Mouse (Mus musculus): ENCODE data around the gene Col4a5. TPM values are rescaled to one million over a fixed set of nuclear protein-coding genes. Genes with fewer than 3 reads are reported as not detected.

Col4a5 gene
- polyA plus RNA-seq, 1 experiment from 2014 or later = 52.8 TPM

DNA sequence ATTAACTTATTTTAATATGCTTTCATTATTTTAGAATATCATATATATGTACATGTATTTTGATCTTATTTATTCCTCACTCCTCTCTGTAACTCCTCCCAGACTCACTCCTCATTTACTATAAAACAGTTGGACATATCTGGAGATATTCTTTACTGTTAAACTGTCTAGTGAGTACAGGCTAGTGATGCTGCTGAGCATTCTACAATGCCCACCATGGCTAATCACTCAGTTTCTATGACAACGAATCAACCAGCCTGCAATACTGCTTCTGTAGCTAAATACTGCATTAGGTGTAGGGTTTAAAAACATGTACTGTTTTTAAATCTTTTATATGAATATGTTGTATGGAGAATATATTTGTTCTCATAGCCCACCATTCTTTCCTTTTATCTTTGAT lies 27.9 kb downstream of the Col4a5 start:
- Histone ChIP-seq H3K9ac (ENCODE audit: low read length) (no peak overlapping the region), H3K27me3 (ENCODE audit: control insufficient read depth, insufficient read depth, low read length) (no peaks in the 10 kb centered on the region), H3K4me2 (ENCODE audit: low read length) (no peak overlapping the region), H3K4me3 (ENCODE audit: control insufficient read depth in 1 of 2, insufficient read depth in 1 of 2, low read depth in 1 of 2, low read length in 2 of 2) (no peak overlapping the region), H3K36me3 (ENCODE audit: control insufficient read depth, insufficient read depth, low read length) (no peaks in the 10 kb centered on the region), H3K4me1 (ENCODE audit: control insufficient read depth in 2 of 2, insufficient read depth in 2 of 2, low read length in 2 of 2) (no peaks in the 10 kb centered on the region), H3K9me3 (ENCODE audit: control insufficient read depth, low read length) (no peaks in the 10 kb centered on the region), H3K27ac (replicated peaks in 1 of 2; ENCODE audit: control insufficient read depth in 1 of 2, insufficient read depth in 1 of 2, low read depth in 2 of 2, low read length in 2 of 2) (no peak overlapping the region)
- WGBS = 93% methylated on average over 1 of the region's 1 CpGs
- ATAC-seq (ENCODE audit: insufficient number of reproducible peaks, insufficient read depth, low FRiP score, low read depth) = no peak

DNA sequence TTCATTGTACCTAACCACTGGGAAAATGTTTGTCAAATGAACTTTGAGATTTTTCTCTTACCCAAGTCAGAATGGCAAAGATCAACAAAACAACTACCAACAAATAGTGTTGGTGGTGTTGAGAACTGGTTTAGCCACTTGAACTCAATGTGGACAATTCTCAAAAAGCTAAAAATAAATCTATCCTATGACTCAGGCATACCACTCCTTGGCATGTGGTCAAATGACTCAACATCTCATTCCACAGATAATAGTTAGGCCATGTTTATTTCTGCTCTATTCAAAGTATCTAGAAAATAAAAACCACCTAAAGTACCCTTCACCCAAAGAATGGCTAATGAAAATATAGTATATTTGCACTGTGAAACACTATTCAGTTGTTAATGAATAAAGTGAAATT lies 58.3 kb downstream of the Col4a5 start:
- H3K9ac ChIP-seq (ENCODE audit: low read length) = no peak overlapping the region
- H3K9me3 ChIP-seq (ENCODE audit: control insufficient read depth, low read length) = no peaks in the 10 kb centered on the region
- no peaks in the 10 kb centered on the region for H3K36me3 ChIP-seq (ENCODE audit: control insufficient read depth, insufficient read depth, low read length)
- no peaks in the 10 kb centered on the region for H3K4me1 ChIP-seq (ENCODE audit: control insufficient read depth in 2 of 2, insufficient read depth in 2 of 2, low read length in 2 of 2)
- H3K27me3 ChIP-seq (ENCODE audit: control insufficient read depth, insufficient read depth, low read length) = no peaks in the 10 kb centered on the region
- no peak overlapping the region for H3K4me3 ChIP-seq (ENCODE audit: control insufficient read depth in 1 of 2, insufficient read depth in 1 of 2, low read depth in 1 of 2, low read length in 2 of 2)
- ATAC-seq (ENCODE audit: insufficient number of reproducible peaks, insufficient read depth, low FRiP score, low read depth) = no peak
- H3K27ac ChIP-seq (replicated peaks in 1 of 2; ENCODE audit: control insufficient read depth in 1 of 2, insufficient read depth in 1 of 2, low read depth in 2 of 2, low read length in 2 of 2) = no peak overlapping the region
- H3K4me2 ChIP-seq (ENCODE audit: low read length) = no peak overlapping the region

DNA sequence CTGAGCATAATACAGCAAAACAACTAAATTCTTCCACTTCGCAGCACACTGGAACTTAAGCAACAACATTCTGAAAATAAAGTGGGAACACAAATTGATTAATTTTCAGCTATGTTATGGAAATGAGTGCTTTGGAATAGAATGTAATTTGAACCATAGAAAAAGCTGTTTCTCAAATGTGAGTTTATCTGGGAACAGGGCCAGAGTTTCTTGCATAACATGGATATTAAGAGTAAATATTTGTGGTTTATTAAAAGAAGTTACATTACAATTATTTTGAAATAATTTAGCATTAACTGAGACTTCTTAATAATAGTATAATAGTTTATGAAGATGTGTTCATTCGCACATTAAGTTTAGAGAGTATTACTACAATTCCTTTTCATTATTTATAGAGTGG lies 72.3 kb downstream of the Col4a5 start:
- no peak overlapping the region for H3K4me3 ChIP-seq (ENCODE audit: control insufficient read depth in 1 of 2, insufficient read depth in 1 of 2, low read depth in 1 of 2, low read length in 2 of 2)
- H3K9ac ChIP-seq (ENCODE audit: low read length) = no peak overlapping the region
- H3K27ac ChIP-seq (replicated peaks in 1 of 2; ENCODE audit: control insufficient read depth in 1 of 2, insufficient read depth in 1 of 2, low read depth in 2 of 2, low read length in 2 of 2) = no peak overlapping the region
- H3K36me3 ChIP-seq (ENCODE audit: control insufficient read depth, insufficient read depth, low read length) = no peaks in the 10 kb centered on the region
- ATAC-seq (ENCODE audit: insufficient number of reproducible peaks, insufficient read depth, low FRiP score, low read depth) = no peak
- 92% methylated on average over 2 of the region's 2 CpGs for WGBS
- H3K4me2 ChIP-seq (ENCODE audit: low read length) = no peak overlapping the region
- no peaks in the 10 kb centered on the region for H3K4me1 ChIP-seq (ENCODE audit: control insufficient read depth in 2 of 2, insufficient read depth in 2 of 2, low read length in 2 of 2)
- H3K9me3 ChIP-seq (ENCODE audit: control insufficient read depth, low read length) = no peaks in the 10 kb centered on the region
- H3K27me3 ChIP-seq (ENCODE audit: control insufficient read depth, insufficient read depth, low read length) = no peaks in the 10 kb centered on the region

GRCm38 (mm10) chrX:141590242-141590641 lies 115.1 kb downstream of the Col4a5 start:
- Histone ChIP-seq H3K4me3 (ENCODE audit: control insufficient read depth in 1 of 2, insufficient read depth in 1 of 2, low read depth in 1 of 2, low read length in 2 of 2) (no peak overlapping the region), H3K27me3 (ENCODE audit: control insufficient read depth, insufficient read depth, low read length) (no peaks in the 10 kb centered on the region), H3K4me2 (ENCODE audit: low read length) (no peak overlapping the region), H3K9ac (ENCODE audit: low read length) (no peak overlapping the region), H3K27ac (replicated peaks in 1 of 2; ENCODE audit: control insufficient read depth in 1 of 2, insufficient read depth in 1 of 2, low read depth in 2 of 2, low read length in 2 of 2) (no peak overlapping the region), H3K9me3 (ENCODE audit: control insufficient read depth, low read length) (no peaks in the 10 kb centered on the region), H3K4me1 (ENCODE audit: control insufficient read depth in 2 of 2, insufficient read depth in 2 of 2, low read length in 2 of 2) (no peaks in the 10 kb centered on the region), H3K36me3 (ENCODE audit: control insufficient read depth, insufficient read depth, low read length) (0 out of 2 replicates have a peak, but pooled peaks cover under 1% of the 10 kb centered on the region)
- 32% methylated on average over 3 of the region's 3 CpGs for WGBS
- no peak for ATAC-seq (ENCODE audit: insufficient number of reproducible peaks, insufficient read depth, low FRiP score, low read depth)

GRCm38 (mm10) chrX:141721725-141722124 lies 246.5 kb downstream of the Col4a5 start:
- H3K27me3 ChIP-seq (ENCODE audit: control insufficient read depth, insufficient read depth, low read length) = peaks cover 74% of the 10 kb centered on the region
- no peaks in the 10 kb centered on the region for H3K9me3 ChIP-seq (ENCODE audit: control insufficient read depth, low read length)
- 14% methylated on average over 33 of the region's 33 CpGs for WGBS
- no peaks in the 10 kb centered on the region for H3K36me3 ChIP-seq (ENCODE audit: control insufficient read depth, insufficient read depth, low read length)
- ATAC-seq (ENCODE audit: insufficient number of reproducible peaks, insufficient read depth, low FRiP score, low read depth) = no peak
- peak overlapping the region; percentile 73 for H3K4me2 ChIP-seq (ENCODE audit: low read length)
- no peaks in the 10 kb centered on the region for H3K4me1 ChIP-seq (ENCODE audit: control insufficient read depth in 2 of 2, insufficient read depth in 2 of 2, low read length in 2 of 2)
- H3K27ac ChIP-seq (replicated peaks in 1 of 2; ENCODE audit: control insufficient read depth in 1 of 2, insufficient read depth in 1 of 2, low read depth in 2 of 2, low read length in 2 of 2) = no peak overlapping the region
- H3K9ac ChIP-seq (ENCODE audit: low read length) = no peak overlapping the region
- H3K4me3 ChIP-seq (ENCODE audit: control insufficient read depth in 1 of 2, insufficient read depth in 1 of 2, low read depth in 1 of 2, low read length in 2 of 2) = peak overlapping the region; percentile 39

- peaks cover 82% of the 10 kb centered on the region for H3K27me3 ChIP-seq (ENCODE audit: control insufficient read depth, insufficient read depth, low read length)
- H3K9me3 ChIP-seq (ENCODE audit: control insufficient read depth, low read length) = no peaks in the 10 kb centered on the region
- H3K27ac ChIP-seq (replicated peaks in 1 of 2; ENCODE audit: control insufficient read depth in 1 of 2, insufficient read depth in 1 of 2, low read depth in 2 of 2, low read length in 2 of 2) = no peak overlapping the region
- no peak for ATAC-seq (ENCODE audit: insufficient number of reproducible peaks, insufficient read depth, low FRiP score, low read depth)
- no peaks in the 10 kb centered on the region for H3K36me3 ChIP-seq (ENCODE audit: control insufficient read depth, insufficient read depth, low read length)
- peak overlapping the region; percentile 67 for H3K4me2 ChIP-seq (ENCODE audit: low read length)
- no peak overlapping the region for H3K9ac ChIP-seq (ENCODE audit: low read length)
- no peaks in the 10 kb centered on the region for H3K4me1 ChIP-seq (ENCODE audit: control insufficient read depth in 2 of 2, insufficient read depth in 2 of 2, low read length in 2 of 2)
- peak overlapping the region; percentile 41 to 42 for H3K4me3 ChIP-seq (ENCODE audit: control insufficient read depth in 1 of 2, insufficient read depth in 1 of 2, low read depth in 1 of 2, low read length in 2 of 2)
- 21% methylated on average over 16 of the region's 16 CpGs for WGBS
These were observed 248.8 kb downstream of the Col4a5 start for GRCm38 (mm10) chrX:141723936-141724335.

DNA sequence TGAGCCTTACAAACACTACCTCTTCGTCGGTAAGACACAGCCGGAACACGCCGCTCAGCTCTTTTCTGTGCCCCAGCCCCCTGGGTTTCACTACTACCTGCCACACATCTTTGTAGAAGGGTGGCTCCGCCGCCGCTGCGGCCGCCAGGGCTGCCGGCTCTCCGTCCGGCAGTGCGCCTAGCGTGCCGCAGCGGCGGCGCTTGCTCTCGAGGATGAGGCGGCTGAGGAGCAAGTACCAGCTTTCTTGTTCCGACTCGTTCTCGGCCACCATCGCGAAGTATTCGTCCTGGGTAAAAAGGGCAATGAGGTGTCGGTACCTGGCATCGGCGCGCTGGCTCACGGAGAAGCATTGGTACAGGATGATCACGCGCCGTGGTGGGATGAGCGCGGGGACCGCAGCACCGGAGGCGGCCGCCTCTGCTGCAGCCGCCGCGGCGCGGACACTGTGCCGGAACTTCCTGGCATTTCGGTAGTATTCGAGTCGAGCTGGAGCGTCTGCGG lies 249.3 kb downstream of the Col4a5 start:
- no peak overlapping the region for H3K27ac ChIP-seq (replicated peaks in 1 of 2; ENCODE audit: control insufficient read depth in 1 of 2, insufficient read depth in 1 of 2, low read depth in 2 of 2, low read length in 2 of 2)
- no peaks in the 10 kb centered on the region for H3K4me1 ChIP-seq (ENCODE audit: control insufficient read depth in 2 of 2, insufficient read depth in 2 of 2, low read length in 2 of 2)
- no peak overlapping the region for H3K9ac ChIP-seq (ENCODE audit: low read length)
- peaks cover 80% of the 10 kb centered on the region for H3K27me3 ChIP-seq (ENCODE audit: control insufficient read depth, insufficient read depth, low read length)
- H3K36me3 ChIP-seq (ENCODE audit: control insufficient read depth, insufficient read depth, low read length) = no peaks in the 10 kb centered on the region
- peak overlapping the region; percentile 67 for H3K4me2 ChIP-seq (ENCODE audit: low read length)
- peak overlapping the region; percentile 41 to 42 for H3K4me3 ChIP-seq (ENCODE audit: control insufficient read depth in 1 of 2, insufficient read depth in 1 of 2, low read depth in 1 of 2, low read length in 2 of 2)
- ATAC-seq (ENCODE audit: insufficient number of reproducible peaks, insufficient read depth, low FRiP score, low read depth) = no peak
- 26% methylated on average over 52 of the region's 52 CpGs for WGBS
- no peaks in the 10 kb centered on the region for H3K9me3 ChIP-seq (ENCODE audit: control insufficient read depth, low read length)
